Mouse (Mus musculus) G1E (cell line): ENCODE results near the gene Cdkal1. TPM values are rescaled to one million over a fixed set of nuclear protein-coding genes. Genes with fewer than 3 reads are reported as not detected.

Experiments
- ATAC-seq: 2 replicates; pipeline ENCODE4 v1.8.0; 2016; ENCODE audit warnings: mild to moderate bottlenecking; ENCODE audit not compliant: insufficient number of reproducible peaks, poor library complexity, low FRiP score, severe bottlenecking; ENCODE audit errors: extremely low read depth
- DNase-seq: peaks from one replicate; pipeline ENCODE4 v3.0.0; 2012; ENCODE audit warnings: low spot score
- H3K27me3 ChIP-seq: 2 replicates; pipeline ENCODE4 v1.6.1; 2012; ENCODE audit warnings: mild to moderate bottlenecking, low read length, inconsistent platforms; ENCODE audit not compliant: insufficient read depth
- H3K36me3 ChIP-seq: replicated peaks from 2 replicates; pipeline ENCODE3; 2012; ENCODE audit warnings: mild to moderate bottlenecking, inconsistent platforms
- H3K4me1 ChIP-seq: 2 replicates; pipeline ENCODE4 v1.6.1; 2012; ENCODE audit warnings: low read depth, low read length, inconsistent platforms, mixed read lengths; ENCODE audit not compliant: insufficient read depth
- H3K4me3 ChIP-seq: 2 replicates; pipeline ENCODE4 v1.5.1; 2012; ENCODE audit warnings: low read depth, mild to moderate bottlenecking, inconsistent platforms, low read length, moderate library complexity, mixed read lengths
- H3K9me3 ChIP-seq: replicated peaks from 2 replicates; pipeline ENCODE4 v1.6.1; 2012; ENCODE audit warnings: inconsistent platforms
- CTCF ChIP-seq: IDR thresholded peaks from 2 replicates; pipeline ENCODE4 v1.5.1; 2012; ENCODE audit warnings: low read depth, low read length, inconsistent platforms, mixed read lengths
- GATA1 ChIP-seq: IDR thresholded peaks from 2 replicates; pipeline ENCODE4 v1.6.1; 2012; ENCODE audit warnings: borderline replicate concordance, low read length, inconsistent platforms, mixed read lengths
- GATA2 ChIP-seq: IDR thresholded peaks from 2 replicates; pipeline ENCODE4 v1.6.1; 2012; ENCODE audit warnings: low read depth, low read length, inconsistent platforms, borderline replicate concordance
- POLR2AphosphoS5 ChIP-seq: IDR thresholded peaks from 2 replicates; pipeline ENCODE4 v1.6.1; 2012; ENCODE audit warnings: low read depth, low read length, inconsistent platforms; ENCODE audit not compliant: insufficient replicate concordance
- TAL1 ChIP-seq: conservative IDR thresholded peaks from 2 replicates; pipeline ENCODE4 v1.6.1; 2012; ENCODE audit warnings: low read depth, low read length, inconsistent platforms, mixed read lengths
- polyA plus RNA-seq: library from polyadenylated mRNA; stranded (reverse); fragments of >175 nt; gene quantifications from 2 replicates; pipeline ENCODE4 v1.2.3, GENCODE M21; 2012
- total RNA-seq, 2 experiments: library from RNA; stranded (forward) in 1 of 2; stranded (reverse) in 1 of 2; fragments of 200-1000 nt in 1 of 2; fragments of >200 nt in 1 of 2; fragmentation: Nextera tagmentation in 1 of 2; gene quantifications; 2 replicates each; pipeline ENCODE4 v1.2.3; 2014 to 2017

Gene Cdkal1
- total and polyA plus RNA-seq, 3 experiments = 0.98 to 53.9 (median 35.6) TPM

DNA sequence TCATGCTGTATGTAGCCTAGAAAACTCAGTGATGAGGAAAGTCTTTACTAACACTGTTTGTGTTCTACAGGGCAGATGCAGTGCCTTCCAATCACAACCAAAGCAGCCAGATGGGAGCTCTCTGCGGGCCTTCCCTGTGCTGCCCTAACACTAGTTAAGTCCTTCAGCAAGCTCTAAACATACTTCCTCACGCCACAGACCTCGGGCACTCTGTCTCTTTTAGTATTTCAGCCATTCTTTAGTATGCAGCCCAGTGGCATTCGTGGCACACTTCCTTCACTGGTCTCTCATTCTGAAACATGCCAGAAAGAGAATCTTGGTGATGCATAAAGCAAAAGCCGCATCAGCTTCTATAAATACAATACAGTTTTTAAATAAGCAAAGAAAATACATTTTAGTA is 246.0 kb downstream of the Cdkal1 start:
- no peak for TF ChIP-seq CTCF
- no peak for TF ChIP-seq GATA2
- no peak for TF ChIP-seq POLR2AphosphoS5
- TF ChIP-seq TAL1 = no peak
- Histone ChIP-seq H3K27me3 (no peaks in the 10 kb centered on the region), H3K4me3 (no peak overlapping the region), H3K9me3 (no peaks in the 10 kb centered on the region), H3K4me1 (no peaks in the 10 kb centered on the region), H3K36me3 (peaks cover 18% of the 10 kb centered on the region)
- DNase-seq (no peak), ATAC-seq (no peak)

DNA sequence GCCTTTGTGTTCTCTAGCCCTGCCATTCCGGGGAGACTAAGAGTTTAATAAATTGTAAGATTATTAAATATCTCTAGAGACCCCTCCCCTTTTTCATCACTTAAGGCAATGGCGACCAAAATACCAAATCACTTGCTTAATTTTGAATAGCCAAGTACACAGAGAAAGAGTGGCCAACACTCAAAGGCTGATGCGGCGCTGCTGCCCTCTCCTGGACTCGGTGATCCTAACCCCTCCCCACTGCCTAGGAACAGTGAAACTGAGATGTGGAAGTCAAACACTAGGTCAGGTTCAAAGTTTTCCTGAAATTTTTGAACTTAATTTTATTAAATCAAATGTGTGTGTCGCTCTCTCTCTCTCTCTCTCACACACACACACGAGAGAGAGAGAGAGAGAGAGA is 251.2 kb downstream of the Cdkal1 start:
- Histone ChIP-seq H3K4me3 (no peak overlapping the region), H3K9me3 (no peaks in the 10 kb centered on the region), H3K27me3 (no peaks in the 10 kb centered on the region), H3K36me3 (peaks cover 11% of the 10 kb centered on the region), H3K4me1 (no peaks in the 10 kb centered on the region)
- TF ChIP-seq TAL1 (no peak), POLR2AphosphoS5 (no peak), GATA2 (no peak), GATA1 (no peak), CTCF (no peak)
- ATAC-seq = no peak
- no peak for DNase-seq

DNA sequence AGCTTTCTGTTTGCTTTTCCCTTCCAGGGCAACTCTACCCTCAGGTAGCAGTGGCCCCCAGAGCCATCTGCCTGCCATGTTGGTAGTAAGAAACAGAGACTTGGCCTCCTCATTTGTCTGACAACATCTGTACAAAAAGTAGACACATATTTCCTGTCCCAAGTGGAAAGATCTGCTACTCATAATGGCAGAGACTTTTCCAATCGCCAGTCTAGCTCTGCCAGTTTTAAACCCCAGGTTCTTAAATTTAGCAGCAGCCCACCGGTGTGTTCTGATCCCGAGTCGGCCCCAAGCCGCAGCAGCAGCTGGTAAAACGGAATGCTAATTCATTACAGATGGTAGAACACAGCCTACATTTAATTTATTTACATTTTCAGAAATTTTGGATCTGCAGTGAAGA is 251.9 kb downstream of the Cdkal1 start:
- no peak for TF ChIP-seq POLR2AphosphoS5
- TF ChIP-seq GATA2 = no peak
- no peak for TF ChIP-seq TAL1
- no peak for TF ChIP-seq CTCF
- no peak for TF ChIP-seq GATA1
- DNase-seq = no peak

DNA sequence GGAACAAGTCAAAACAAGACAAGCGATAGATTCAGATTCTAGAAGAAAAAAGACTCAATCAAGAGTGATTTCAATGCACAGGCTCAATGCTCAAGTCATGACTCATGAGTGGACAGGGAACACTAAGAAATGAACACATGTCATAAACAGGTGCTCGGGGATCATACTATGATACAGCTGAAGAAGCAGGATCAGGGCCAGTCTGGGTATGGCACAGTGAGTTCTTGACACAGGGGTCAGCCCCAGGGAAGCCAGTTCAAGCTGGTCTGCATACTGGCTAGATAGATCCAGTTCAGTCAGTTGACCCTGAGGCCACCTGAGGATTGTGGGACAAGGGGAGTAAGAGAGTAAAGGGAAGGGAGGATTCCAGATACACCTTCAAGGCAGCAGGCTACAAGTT is 254.4 kb downstream of the Cdkal1 start:
- Histone ChIP-seq H3K9me3 (no peaks in the 10 kb centered on the region), H3K4me1 (no peaks in the 10 kb centered on the region), H3K36me3 (peaks cover 4% of the 10 kb centered on the region), H3K4me3 (no peak overlapping the region), H3K27me3 (no peaks in the 10 kb centered on the region)
- TF ChIP-seq CTCF (no peak), TAL1 (no peak), GATA2 (no peak), GATA1 (no peak), POLR2AphosphoS5 (no peak)
- ATAC-seq (no peak), DNase-seq (no peak)

More for the DNA sequence above, 251.9 kb downstream of the Cdkal1 start:
- no peaks in the 10 kb centered on the region for H3K4me1 ChIP-seq
- no peak for ATAC-seq
- no peaks in the 10 kb centered on the region for H3K27me3 ChIP-seq
- no peak overlapping the region for H3K4me3 ChIP-seq
- H3K9me3 ChIP-seq = no peaks in the 10 kb centered on the region
- peaks cover 8% of the 10 kb centered on the region for H3K36me3 ChIP-seq

DNA sequence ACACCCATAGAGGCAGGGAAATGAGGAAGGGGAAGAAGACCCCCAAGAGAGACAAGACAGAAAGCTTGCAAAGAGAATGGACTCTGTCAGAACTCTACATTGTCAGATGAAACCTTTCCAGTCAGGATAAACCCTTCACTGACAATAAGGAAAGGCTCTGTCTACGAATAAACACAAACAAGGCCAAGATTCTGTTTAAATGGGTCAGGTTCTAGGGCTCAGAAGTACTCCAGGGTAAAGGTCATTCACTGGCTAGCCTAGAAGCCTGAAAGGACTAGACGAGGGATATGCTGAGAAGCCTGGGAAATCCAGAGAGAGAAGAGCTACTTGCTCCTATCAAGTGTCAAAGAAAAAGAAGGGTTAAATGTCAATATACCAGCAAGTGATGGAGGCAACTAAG is 255.8 kb downstream of the Cdkal1 start:
- Histone ChIP-seq H3K4me1 (no peaks in the 10 kb centered on the region), H3K4me3 (no peak overlapping the region), H3K9me3 (no peaks in the 10 kb centered on the region), H3K27me3 (no peaks in the 10 kb centered on the region), H3K36me3 (peaks cover 4% of the 10 kb centered on the region)
- no peak for TF ChIP-seq CTCF
- no peak for TF ChIP-seq TAL1
- no peak for TF ChIP-seq GATA2
- TF ChIP-seq POLR2AphosphoS5 = no peak
- TF ChIP-seq GATA1 = no peak
- ATAC-seq = no peak
- DNase-seq = no peak

DNA sequence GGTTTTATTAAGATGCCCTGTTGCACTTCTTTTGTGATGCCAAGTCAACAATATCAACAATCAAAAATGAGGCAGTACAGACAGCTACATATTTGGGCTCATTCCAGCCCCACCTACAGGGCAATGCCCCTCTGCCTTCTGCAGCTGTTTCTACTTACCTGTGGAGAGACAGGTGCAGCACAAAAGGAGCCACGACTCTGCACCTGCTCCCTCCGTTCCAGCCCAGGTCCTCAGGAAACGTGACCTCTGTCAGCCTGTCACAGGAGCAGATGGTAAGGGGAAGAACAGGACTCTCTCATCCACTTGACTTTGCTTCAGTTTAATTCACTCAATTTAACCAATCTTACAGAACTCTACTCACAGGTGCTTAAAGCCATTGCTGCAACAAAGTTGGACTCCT is 258.7 kb downstream of the Cdkal1 start:
- TF ChIP-seq POLR2AphosphoS5 = no peak
- no peak for TF ChIP-seq TAL1
- TF ChIP-seq GATA2 = no peak
- TF ChIP-seq GATA1 = no peak
- no peak for TF ChIP-seq CTCF
- H3K9me3 ChIP-seq = peaks cover 5% of the 10 kb centered on the region
- DNase-seq (no peak), ATAC-seq (no peak)
- H3K27me3 ChIP-seq = no peaks in the 10 kb centered on the region
- H3K36me3 ChIP-seq = peaks cover 6% of the 10 kb centered on the region
- no peaks in the 10 kb centered on the region for H3K4me1 ChIP-seq
- no peak overlapping the region for H3K4me3 ChIP-seq

DNA sequence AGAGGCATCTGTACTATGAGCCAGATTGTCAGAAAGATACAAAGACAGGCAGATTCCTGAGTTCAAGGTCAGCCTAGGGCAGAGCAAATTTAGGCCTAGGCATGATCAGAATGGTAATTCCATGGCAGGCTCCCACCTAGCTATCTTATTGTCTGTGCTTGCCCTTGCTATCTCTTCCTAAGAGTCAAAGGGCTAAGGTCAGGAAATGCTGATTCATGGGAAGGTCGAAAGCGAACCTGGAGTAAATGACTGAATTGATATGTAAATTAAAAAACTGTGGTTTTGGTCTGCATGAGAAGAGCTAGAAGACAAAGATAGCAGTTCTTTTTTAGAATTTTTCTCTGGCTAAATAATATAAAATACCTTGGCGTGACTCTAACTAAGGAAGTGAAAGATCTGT is 262.4 kb downstream of the Cdkal1 start:
- Histone ChIP-seq H3K36me3 (peaks cover 7% of the 10 kb centered on the region), H3K4me3 (no peak overlapping the region), H3K9me3 (peaks cover 5% of the 10 kb centered on the region), H3K27me3 (no peaks in the 10 kb centered on the region), H3K4me1 (no peaks in the 10 kb centered on the region)
- no peak for ATAC-seq
- TF ChIP-seq TAL1 (no peak), CTCF (no peak), GATA1 (no peak), GATA2 (no peak), POLR2AphosphoS5 (no peak)
- no peak for DNase-seq
